Mouse (Mus musculus) testis, adult 2 months (tissue): ENCODE data around the gene Wdr60.

ENCODE experiments used
- CTCF ChIP-seq: fragments of 200-500 bp; IDR thresholded peaks from 2 replicates; pipeline ENCODE4 v1.5.1; 2012; ENCODE audit warnings: low read depth, mild to moderate bottlenecking, inconsistent platforms, low read length, moderate library complexity; ENCODE audit not compliant: control insufficient read depth, insufficient read depth, insufficient replicate concordance
- POLR2A ChIP-seq: fragments of 200-500 bp; IDR thresholded peaks from 2 replicates; pipeline ENCODE4 v1.6.1; 2012; ENCODE audit warnings: low read depth, mild to moderate bottlenecking, inconsistent platforms, low read length, moderate library complexity; ENCODE audit not compliant: control insufficient read depth

DNA sequence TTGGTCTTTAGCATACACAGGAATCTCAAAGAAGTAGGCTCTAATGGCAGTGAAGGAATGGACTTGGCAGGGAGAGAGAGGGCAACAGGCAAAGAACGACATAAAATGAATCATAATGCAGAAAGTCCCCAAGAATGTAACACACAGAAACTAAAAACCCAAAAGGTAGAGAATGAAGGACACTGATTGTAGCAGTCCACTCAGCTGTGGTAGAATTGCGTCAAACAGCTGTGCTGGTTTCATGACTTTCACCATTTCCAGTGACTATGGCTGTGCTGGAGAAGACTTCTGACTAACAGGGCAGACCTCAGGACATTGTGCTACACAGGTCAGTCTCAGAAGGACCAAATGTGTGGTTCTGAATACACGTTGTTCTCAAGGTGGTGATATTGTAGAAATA lies 45.0 kb upstream of the Wdr60 start:
- TF ChIP-seq POLR2A (no peak), CTCF (no peak)
